Mouse (Mus musculus): ENCODE data around the gene Smpd2. TPM values are rescaled to one million over a fixed set of nuclear protein-coding genes. Genes with fewer than 3 reads are reported as not detected.

Smpd2 gene
- polyA plus RNA-seq, 1 experiment from 2014 or later = 9.8 TPM

GRCm38 (mm10) chr10:41473782-41474468 is 16.2 kb downstream of the Smpd2 start:
- peaks cover 68% of the 10 kb centered on the region for H3K4me1 ChIP-seq (replicated peaks)
- H3K27ac ChIP-seq = peak overlapping the region; percentile 47; the same call in 1 of the 2 replicates
- no peaks in the 10 kb centered on the region for H3K36me3 ChIP-seq
- ATAC-seq (ENCODE audit: low read depth) (0 out of 2 replicates have a peak, but pooled peaks have one; percentile 21), DNase-seq (peak; percentile 27)
- no peaks in the 10 kb centered on the region for H3K9me3 ChIP-seq (replicated peaks)
- 0 out of 2 replicates have a peak overlapping the region, but pooled peaks have one; percentile 36 for H3K9ac ChIP-seq
- WGBS (ENCODE audit: insufficient replicate concordance) = 17% methylated on average over 6 of the region's 6 CpGs
- H3K4me2 ChIP-seq = no peak overlapping the region
- H3K4me3 ChIP-seq (replicated peaks) = no peak overlapping the region
- H3K27me3 ChIP-seq = 0 out of 2 replicates have a peak, but pooled peaks cover 5% of the 10 kb centered on the region

GRCm38 (mm10) chr10:41472962-41473481 is 17.1 kb downstream of the Smpd2 start:
- no peak overlapping the region for H3K4me2 ChIP-seq
- no peak overlapping the region for H3K27ac ChIP-seq
- 48% methylated on average over 5 of the region's 5 CpGs for WGBS (ENCODE audit: insufficient replicate concordance)
- H3K9ac ChIP-seq = no peak overlapping the region
- no peak overlapping the region for H3K4me3 ChIP-seq (replicated peaks)
- H3K36me3 ChIP-seq = no peaks in the 10 kb centered on the region
- DNase-seq (no peak), ATAC-seq (ENCODE audit: low read depth) (no peak)
- H3K27me3 ChIP-seq = 0 out of 2 replicates have a peak, but pooled peaks cover 5% of the 10 kb centered on the region
- H3K9me3 ChIP-seq (replicated peaks) = no peaks in the 10 kb centered on the region
- H3K4me1 ChIP-seq (replicated peaks) = peaks cover 60% of the 10 kb centered on the region

- Histone ChIP-seq H3K4me1 (replicated peaks) (peaks cover 56% of the 10 kb centered on the region), H3K36me3 (no peaks in the 10 kb centered on the region), H3K4me2 (no peak overlapping the region), H3K9ac (no peak overlapping the region), H3K27ac (no peak overlapping the region), H3K9me3 (replicated peaks) (no peaks in the 10 kb centered on the region), H3K4me3 (replicated peaks) (no peak overlapping the region), H3K27me3 (0 out of 2 replicates have a peak, but pooled peaks cover 5% of the 10 kb centered on the region)
- DNase-seq (no peak), ATAC-seq (ENCODE audit: low read depth) (no peak)
These were observed 17.6 kb downstream of the Smpd2 start for GRCm38 (mm10) chr10:41472534-41472933.

DNA sequence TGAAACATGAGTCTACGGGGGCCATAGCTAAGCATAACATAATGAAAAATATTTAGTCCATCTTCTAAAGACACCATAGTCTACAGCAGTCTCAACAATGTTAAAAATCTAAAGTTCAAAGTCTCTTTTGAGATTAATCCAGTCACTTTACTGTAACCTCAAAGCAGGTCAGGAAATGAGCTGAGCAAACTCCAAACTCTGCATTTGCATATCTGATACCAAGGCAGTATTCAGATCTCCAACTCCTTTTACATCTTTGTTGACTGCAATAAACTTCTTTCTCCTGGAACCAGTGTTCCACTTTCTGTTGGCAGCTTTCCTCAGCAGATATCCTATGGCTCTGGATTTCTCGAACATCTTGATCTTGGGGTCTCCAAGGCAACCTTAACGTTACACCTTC is 19.5 kb downstream of the Smpd2 start:
- ATAC-seq (ENCODE audit: low read depth) (no peak), DNase-seq (no peak)
- H3K4me2 ChIP-seq = no peak overlapping the region
- no peaks in the 10 kb centered on the region for H3K36me3 ChIP-seq
- no peaks in the 10 kb centered on the region for H3K9me3 ChIP-seq (replicated peaks)
- no peak overlapping the region for H3K27ac ChIP-seq
- WGBS (ENCODE audit: insufficient replicate concordance) = 70% methylated on average over 3 of the region's 3 CpGs
- H3K4me1 ChIP-seq (replicated peaks) = peaks cover 37% of the 10 kb centered on the region
- H3K4me3 ChIP-seq (replicated peaks) = no peak overlapping the region
- no peaks in the 10 kb centered on the region for H3K27me3 ChIP-seq
- H3K9ac ChIP-seq = no peak overlapping the region

GRCm38 (mm10) chr10:41467325-41467724 is 22.8 kb downstream of the Smpd2 start:
- H3K4me3 ChIP-seq (replicated peaks) = no peak overlapping the region
- H3K27me3 ChIP-seq = no peaks in the 10 kb centered on the region
- no peak overlapping the region for H3K27ac ChIP-seq
- no peak overlapping the region for H3K9ac ChIP-seq
- DNase-seq (no peak), ATAC-seq (ENCODE audit: low read depth) (no peak)
- H3K4me1 ChIP-seq (replicated peaks) = peaks cover 4% of the 10 kb centered on the region
- peaks cover 18% of the 10 kb centered on the region for H3K36me3 ChIP-seq
- WGBS (ENCODE audit: insufficient replicate concordance) = 70% methylated on average over 6 of the region's 6 CpGs
- no peaks in the 10 kb centered on the region for H3K9me3 ChIP-seq (replicated peaks)
- no peak overlapping the region for H3K4me2 ChIP-seq

DNA sequence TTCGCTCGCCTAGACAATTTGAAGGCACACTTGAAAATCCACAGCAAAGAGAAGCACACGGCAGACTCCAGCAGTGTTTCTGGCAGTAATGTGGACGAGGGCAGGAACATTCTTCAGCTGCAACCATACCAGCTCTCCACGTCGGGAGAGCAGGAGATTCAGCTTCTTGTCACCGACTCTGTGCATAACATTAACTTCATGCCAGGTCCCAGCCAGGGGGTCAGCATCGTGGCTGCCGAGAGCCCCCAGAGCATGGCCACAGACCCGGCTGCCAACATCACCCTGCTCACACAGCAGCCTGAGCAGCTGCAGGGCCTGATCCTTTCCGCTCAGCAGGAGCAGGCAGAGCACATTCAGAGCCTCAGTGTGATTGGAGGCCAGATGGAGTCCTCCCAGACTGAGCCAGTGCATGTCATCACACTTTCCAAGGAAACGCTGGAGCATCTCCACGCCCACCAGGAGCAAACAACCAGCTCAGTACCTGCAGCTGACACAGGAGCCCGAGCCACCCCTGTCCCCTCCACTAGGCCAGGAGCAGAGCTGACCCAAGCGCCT is 25.7 kb downstream of the Smpd2 start:
- Histone ChIP-seq H3K4me2 (no peak overlapping the region), H3K27me3 (no peaks in the 10 kb centered on the region), H3K4me1 (replicated peaks) (no peaks in the 10 kb centered on the region; the same call in 1 of the 2 replicates), H3K9me3 (replicated peaks) (no peaks in the 10 kb centered on the region), H3K27ac (no peak overlapping the region), H3K9ac (no peak overlapping the region), H3K4me3 (replicated peaks) (no peak overlapping the region), H3K36me3 (peaks cover 21% of the 10 kb centered on the region)
- 74% methylated on average over 15 of the region's 15 CpGs for WGBS (ENCODE audit: insufficient replicate concordance)
- ATAC-seq (ENCODE audit: low read depth) = no peak
- no peak for DNase-seq

DNA sequence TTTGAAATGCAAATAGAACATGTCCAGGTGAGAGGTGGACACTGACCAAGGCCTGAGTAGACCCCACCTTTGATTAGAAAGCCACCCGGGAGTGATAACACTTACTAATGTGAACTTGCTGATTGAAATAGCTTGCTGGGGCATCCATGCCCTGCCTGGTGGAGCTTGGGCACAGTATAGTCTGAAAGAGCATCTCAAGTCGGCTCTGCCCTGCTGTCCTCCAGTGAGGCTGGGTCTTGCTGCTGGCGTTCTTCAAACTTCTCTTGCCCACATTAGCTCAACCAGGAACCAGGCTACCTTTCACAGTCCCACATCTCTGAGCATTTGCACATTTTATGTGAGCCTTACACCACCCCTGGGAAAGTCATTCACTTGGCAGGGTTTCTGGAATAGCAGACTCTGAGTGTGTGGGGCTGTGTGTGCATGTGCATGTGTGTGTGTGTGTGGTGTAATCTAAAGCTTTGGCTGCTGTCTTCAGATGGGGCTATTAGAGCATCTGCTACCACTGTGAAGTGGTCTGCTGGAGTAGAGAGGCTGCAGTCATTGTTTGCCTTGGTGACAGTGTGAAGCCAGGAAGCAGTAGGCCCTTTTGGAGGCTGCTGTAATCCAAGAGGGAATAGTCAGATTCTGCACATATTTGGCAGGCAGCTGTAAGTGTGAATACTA is 29.0 kb downstream of the Smpd2 start:
- Histone ChIP-seq H3K9me3 (replicated peaks) (no peaks in the 10 kb centered on the region), H3K4me3 (replicated peaks) (no peak overlapping the region), H3K4me2 (no peak overlapping the region), H3K4me1 (replicated peaks) (peaks cover 4% of the 10 kb centered on the region), H3K9ac (no peak overlapping the region), H3K27ac (no peak overlapping the region), H3K27me3 (no peaks in the 10 kb centered on the region), H3K36me3 (peaks cover 37% of the 10 kb centered on the region)
- ATAC-seq (ENCODE audit: low read depth) = no peak
- 76% methylated on average over 3 of the region's 3 CpGs for WGBS (ENCODE audit: insufficient replicate concordance)
- DNase-seq = no peak

DNA sequence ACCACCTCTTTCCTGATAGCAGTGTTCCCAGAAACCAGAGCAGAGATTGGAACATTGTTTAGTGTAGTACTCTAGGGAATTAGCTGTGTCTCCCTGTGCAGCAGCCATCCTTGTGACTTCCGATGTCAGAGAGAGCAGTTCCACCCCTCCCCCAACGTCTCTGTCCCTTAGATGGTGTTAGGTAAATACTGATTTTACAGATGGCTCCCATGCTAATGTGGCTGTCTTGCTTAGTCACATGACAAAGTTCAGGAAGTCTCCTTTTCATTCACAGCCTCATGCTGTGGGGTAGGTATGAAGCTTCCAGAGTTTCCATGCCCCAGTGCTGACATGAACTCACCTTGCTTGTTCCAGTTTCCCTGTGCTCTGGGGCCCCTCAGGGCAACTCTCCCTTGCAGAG is 29.7 kb downstream of the Smpd2 start:
- Histone ChIP-seq H3K4me2 (no peak overlapping the region), H3K4me3 (replicated peaks) (no peak overlapping the region), H3K4me1 (replicated peaks) (peaks cover 6% of the 10 kb centered on the region), H3K9ac (no peak overlapping the region), H3K27ac (no peak overlapping the region), H3K9me3 (replicated peaks) (no peaks in the 10 kb centered on the region), H3K27me3 (no peaks in the 10 kb centered on the region), H3K36me3 (peaks cover 43% of the 10 kb centered on the region)
- 37% methylated on average over 2 of the region's 2 CpGs for WGBS (ENCODE audit: insufficient replicate concordance)
- DNase-seq (no peak), ATAC-seq (ENCODE audit: low read depth) (no peak)

DNA sequence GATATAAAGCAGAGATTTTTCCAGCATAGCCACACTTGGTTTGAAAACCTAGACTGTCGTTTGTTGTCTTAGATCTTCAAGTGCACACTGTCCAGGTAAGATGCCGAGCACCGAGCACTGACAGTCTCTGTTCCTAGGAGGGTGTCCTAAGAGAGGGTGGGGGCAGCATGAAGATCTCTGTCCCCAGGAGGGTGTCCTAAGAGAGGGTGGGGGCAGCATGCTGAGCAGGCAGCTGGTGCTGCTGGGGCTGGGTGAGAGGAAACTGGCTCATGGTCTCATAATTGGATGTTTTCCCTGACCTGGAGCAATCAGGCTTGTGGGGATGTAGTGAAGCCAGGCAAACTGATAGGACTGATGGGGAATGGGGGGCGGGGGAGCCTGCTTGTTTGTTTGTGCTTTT is 30.2 kb downstream of the Smpd2 start:
- DNase-seq (no peak), ATAC-seq (ENCODE audit: low read depth) (no peak)
- no peak overlapping the region for H3K9ac ChIP-seq
- H3K4me2 ChIP-seq = no peak overlapping the region
- no peak overlapping the region for H3K27ac ChIP-seq
- H3K4me1 ChIP-seq (replicated peaks) = peaks cover 6% of the 10 kb centered on the region
- no peaks in the 10 kb centered on the region for H3K27me3 ChIP-seq
- H3K4me3 ChIP-seq (replicated peaks) = no peak overlapping the region
- 79% methylated on average over 4 of the region's 4 CpGs for WGBS (ENCODE audit: insufficient replicate concordance)
- no peaks in the 10 kb centered on the region for H3K9me3 ChIP-seq (replicated peaks)
- peaks cover 48% of the 10 kb centered on the region for H3K36me3 ChIP-seq

- H3K4me1 ChIP-seq (replicated peaks) = peaks cover 53% of the 10 kb centered on the region
- ATAC-seq (ENCODE audit: low read depth) = no peak
These were observed 37.4 kb downstream of the Smpd2 start for GRCm38 (mm10) chr10:41452791-41453190.

GRCm38 (mm10) chr10:41451656-41452055 is 38.5 kb downstream of the Smpd2 start:
- Histone ChIP-seq H3K4me1 (replicated peaks) (peaks cover 54% of the 10 kb centered on the region), H3K27ac (no peak overlapping the region), H3K4me3 (replicated peaks) (no peak overlapping the region), H3K4me2 (peak overlapping the region; percentile 85), H3K9ac (peak overlapping the region; percentile 17; the same call in 1 of the 2 replicates), H3K9me3 (replicated peaks) (no peaks in the 10 kb centered on the region), H3K36me3 (peaks cover 31% of the 10 kb centered on the region), H3K27me3 (no peaks in the 10 kb centered on the region)
- WGBS (ENCODE audit: insufficient replicate concordance) = 89% methylated on average over 9 of the region's 9 CpGs
- no peak for DNase-seq
- ATAC-seq (ENCODE audit: low read depth) = no peak

More at GRCm38 (mm10) chr10:41452791-41453190, 37.4 kb downstream of the Smpd2 start:
- WGBS (ENCODE audit: insufficient replicate concordance) = 78% methylated on average over 3 of the region's 3 CpGs
- DNase-seq = no peak
- no peaks in the 10 kb centered on the region for H3K27me3 ChIP-seq
- no peak overlapping the region for H3K9ac ChIP-seq
- H3K4me3 ChIP-seq (replicated peaks) = no peak overlapping the region
- H3K27ac ChIP-seq = no peak overlapping the region
- H3K36me3 ChIP-seq = peaks cover 38% of the 10 kb centered on the region
- no peaks in the 10 kb centered on the region for H3K9me3 ChIP-seq (replicated peaks)
- no peak overlapping the region for H3K4me2 ChIP-seq

All from liver, embryonic 13.5 days (tissue).